Mouse (Mus musculus): ENCODE results near the gene Vasp.

GRCm38 (mm10) chr7:19209494-19209893, 62.1 kb downstream of the Vasp start:
- TF ChIP-seq POLR2A (IDR thresholded peaks at IDR 0.05; ENCODE audit: insufficient read depth, low read length) (no peak), CTCF (IDR thresholded peaks at IDR 0.05; ENCODE audit: low read depth, low read length) (no peak)

All from ES-Bruce4 (cell line).